Mouse (Mus musculus) limb, embryonic 11.5 days (tissue): ENCODE results near the gene Glmp. TPM values are rescaled to one million over a fixed set of nuclear protein-coding genes. Genes with fewer than 3 reads are reported as not detected.
A peak's percentile ranks its signal among the peaks of the same experiment; 100 is the strongest.
"Not testable (repeated sequence)": the region's sequence is repeated elsewhere in the genome, so short reads cannot be mapped to it uniquely, and the experiment has no call there.

Source experiments
- ATAC-seq: fragments of 200-750 bp; cut with Nextera tagmentation; 2 replicates; pipeline ENCODE4 v1.8.0; 2017; ENCODE audit warnings: low read depth; ENCODE audit not compliant: insufficient number of reproducible peaks, low FRiP score, low TSS enrichment
- DNase-seq: peaks from one replicate; pipeline ENCODE4 v3.0.0-alpha.2; 2015; ENCODE audit warnings: low spot score
- H3K27ac ChIP-seq: fragments of 300-500 bp; sonication (generic); replicated peaks from 2 replicates; pipeline ENCODE4 v1.5.1; 2014; ENCODE audit warnings: low read depth, mild to moderate bottlenecking, low read length
- H3K27me3 ChIP-seq: fragments of 300-500 bp; sonication (generic); 2 replicates; pipeline ENCODE4 v1.6.1; 2014; ENCODE audit warnings: mild to moderate bottlenecking, low read length, mixed read lengths; ENCODE audit not compliant: control insufficient read depth, insufficient read depth
- H3K36me3 ChIP-seq: fragments of 300-500 bp; sonication (generic); 2 replicates; pipeline ENCODE4 v1.6.1; 2014; ENCODE audit warnings: mild to moderate bottlenecking, low read length, moderate library complexity, mixed read lengths; ENCODE audit not compliant: control insufficient read depth, insufficient read depth
- H3K4me1 ChIP-seq: fragments of 300-500 bp; sonication (generic); 2 replicates; pipeline ENCODE4 v1.6.1; 2014; ENCODE audit warnings: low read length, mixed read lengths; ENCODE audit not compliant: control insufficient read depth, insufficient read depth
- H3K4me2 ChIP-seq: fragments of 300-500 bp; sonication (generic); 2 replicates; pipeline ENCODE4 v1.6.1; 2014; ENCODE audit warnings: low read depth, mild to moderate bottlenecking, moderate library complexity; ENCODE audit not compliant: severe bottlenecking
- H3K4me3 ChIP-seq: fragments of 300-500 bp; sonication (generic); 2 replicates; pipeline ENCODE4 v1.5.1; 2014; ENCODE audit warnings: low read depth, low read length
- H3K9ac ChIP-seq: fragments of 300-500 bp; sonication (generic); 2 replicates; pipeline ENCODE4 v1.6.1; 2014; ENCODE audit warnings: mild to moderate bottlenecking, low read length
- H3K9me3 ChIP-seq: fragments of 300-500 bp; sonication (generic); 2 replicates; pipeline ENCODE4 v1.6.1; 2016; ENCODE audit warnings: low read length; ENCODE audit not compliant: control insufficient read depth
- WGBS: fragments of 180-500 bp; shearing (Covaris S2); extraction: QIAGEN DNeasy Blood & Tissue Kit; methylation state at CpG from one replicate; pipeline ENCODE4 v1.1.7; 2014; 5-methylcytosine and 5-hydroxymethylcytosine counted together
- polyA plus RNA-seq: library from polyadenylated mRNA; unstranded; fragments of >200 nt; fragmentation: Nextera tagmentation; extraction: Ambion mirVana; gene quantifications from 2 replicates; pipeline ENCODE4 v1.2.1, GENCODE M21; 2014

The Glmp gene
- polyA plus RNA-seq, 1 experiment from 2014 or later: 100 TPM

- Histone ChIP-seq H3K27ac (0 out of 2 replicates have a peak overlapping the region, but pooled peaks have one; percentile 12), H3K27me3 (peaks cover 16% of the 10 kb centered on the region), H3K4me3 (no peak overlapping the region), H3K9me3 (no peaks in the 10 kb centered on the region), H3K36me3 (peaks cover 20% of the 10 kb centered on the region), H3K4me2 (no peak overlapping the region), H3K4me1 (peaks cover 5% of the 10 kb centered on the region; the same call in 1 of the 2 replicates), H3K9ac (no peak overlapping the region)
- no peak for DNase-seq
- ATAC-seq: no peak
- WGBS: 58% methylated on average over 4 of the region's 4 CpGs
Observed at GRCm38 (mm10) chr3:88363700-88364099, 38.9 kb downstream of the Glmp start.

DNA sequence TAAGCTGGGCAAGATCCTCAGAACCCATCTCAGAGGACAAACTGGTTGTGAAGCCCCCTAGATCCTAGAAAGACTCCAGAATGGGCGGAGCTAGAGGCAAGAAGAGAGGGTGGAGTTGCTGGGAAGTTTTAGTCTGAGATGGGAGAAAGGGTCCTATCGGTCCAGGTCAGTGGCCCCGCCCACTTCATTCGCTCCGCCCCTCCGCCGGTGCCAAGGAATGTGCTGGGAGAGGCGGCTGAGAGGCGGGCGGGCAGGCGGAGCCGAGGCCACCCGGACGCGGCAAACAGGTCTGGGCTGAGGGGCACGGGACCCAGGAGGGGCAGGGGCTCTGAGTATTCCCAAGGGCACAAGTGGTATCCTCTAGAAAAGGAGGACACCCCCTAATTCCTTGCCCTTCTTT lies 39.5 kb downstream of the Glmp start, which contains the start of gene Paqr6:
Gene Paqr6 (plus strand): TSS at position 248 of the 400 bp plus-strand sequence.
- Histone ChIP-seq H3K36me3 (peaks cover 15% of the 10 kb centered on the region), H3K27ac (0 out of 2 replicates have a peak within 1 kb of the TSS, but pooled peaks have one; percentile 12), H3K4me2 (peak within 1 kb of the TSS; percentile 15; the same call in 1 of the 2 replicates), H3K4me1 (peaks cover 5% of the 10 kb centered on the region; the same call in 1 of the 2 replicates), H3K27me3 (peaks cover 16% of the 10 kb centered on the region), H3K9me3 (no peaks in the 10 kb centered on the region), H3K9ac (no peak within 1 kb of the TSS), H3K4me3 (0 out of 2 replicates have a peak within 1 kb of the TSS, but pooled peaks have one; percentile 3)
- ATAC-seq (no peak), DNase-seq (peak; percentile 72)
- 1% methylated on average over 16 of the region's 16 CpGs for WGBS

GRCm38 (mm10) chr3:88365705-88366361 lies 41.0 kb downstream of the Glmp start:
- H3K27me3 ChIP-seq: peaks cover 16% of the 10 kb centered on the region
- H3K4me3 ChIP-seq: no peak overlapping the region
- 30% methylated on average over 34 of the region's 34 CpGs for WGBS
- DNase-seq (peak; percentile 29), ATAC-seq (no peak)
- H3K9ac ChIP-seq: no peak overlapping the region
- H3K36me3 ChIP-seq: peaks cover 5% of the 10 kb centered on the region
- no peak overlapping the region for H3K27ac ChIP-seq
- H3K4me1 ChIP-seq: peaks cover 5% of the 10 kb centered on the region; the same call in 1 of the 2 replicates
- H3K9me3 ChIP-seq: no peaks in the 10 kb centered on the region
- H3K4me2 ChIP-seq: no peak overlapping the region

- not testable (repeated sequence) for H3K36me3 ChIP-seq, H3K27ac ChIP-seq, H3K9me3 ChIP-seq, H3K9ac ChIP-seq, H3K4me3 ChIP-seq, H3K4me1 ChIP-seq
- Histone ChIP-seq H3K4me2 (0 out of 2 replicates have a peak overlapping the region, but pooled peaks have one; percentile 10), H3K27me3 (peaks cover 16% of the 10 kb centered on the region)
- peak; percentile 62; the same call in 1 of the 2 replicates for ATAC-seq
- 4% methylated on average over 14 of the region's 22 CpGs for WGBS
- DNase-seq: peak; percentile 45
Observed at GRCm38 (mm10) chr3:88366830-88367428, 42.1 kb downstream of the Glmp start.

DNA sequence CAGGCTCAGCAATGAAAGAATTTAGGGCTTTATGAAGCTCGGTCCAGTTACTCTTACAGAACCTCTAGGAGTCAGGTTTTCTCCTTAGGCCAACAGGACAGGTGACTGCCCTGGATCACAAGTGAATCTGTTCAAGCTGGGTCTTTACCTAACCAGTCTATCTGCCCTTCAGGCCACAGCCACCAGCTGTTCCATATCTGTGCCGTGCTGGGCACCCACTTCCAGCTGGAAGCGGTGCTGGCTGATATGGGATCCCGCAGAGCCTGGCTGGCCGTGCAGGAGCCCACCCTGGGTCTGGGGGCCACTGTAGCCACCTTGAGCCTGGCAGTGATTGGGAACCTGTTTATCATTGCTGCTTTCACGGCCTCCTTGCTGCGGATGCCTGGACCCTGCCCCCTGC lies 42.7 kb downstream of the Glmp start:
- WGBS: 55% methylated on average over 3 of the region's 7 CpGs
- H3K27me3 ChIP-seq: peaks cover 16% of the 10 kb centered on the region
- not testable (repeated sequence) for H3K27ac ChIP-seq, H3K9me3 ChIP-seq, H3K9ac ChIP-seq, DNase-seq, H3K4me2 ChIP-seq, H3K4me3 ChIP-seq, ATAC-seq, H3K36me3 ChIP-seq, H3K4me1 ChIP-seq

- H3K4me3 ChIP-seq, H3K36me3 ChIP-seq, DNase-seq, H3K9me3 ChIP-seq, H3K4me2 ChIP-seq, H3K9ac ChIP-seq, H3K4me1 ChIP-seq, ATAC-seq, H3K27ac ChIP-seq: not testable (repeated sequence)
- H3K27me3 ChIP-seq: peaks cover 16% of the 10 kb centered on the region
- WGBS: 87% methylated on average over 7 of the region's 7 CpGs
Observed at GRCm38 (mm10) chr3:88368511-88368910, 43.7 kb downstream of the Glmp start.

DNA sequence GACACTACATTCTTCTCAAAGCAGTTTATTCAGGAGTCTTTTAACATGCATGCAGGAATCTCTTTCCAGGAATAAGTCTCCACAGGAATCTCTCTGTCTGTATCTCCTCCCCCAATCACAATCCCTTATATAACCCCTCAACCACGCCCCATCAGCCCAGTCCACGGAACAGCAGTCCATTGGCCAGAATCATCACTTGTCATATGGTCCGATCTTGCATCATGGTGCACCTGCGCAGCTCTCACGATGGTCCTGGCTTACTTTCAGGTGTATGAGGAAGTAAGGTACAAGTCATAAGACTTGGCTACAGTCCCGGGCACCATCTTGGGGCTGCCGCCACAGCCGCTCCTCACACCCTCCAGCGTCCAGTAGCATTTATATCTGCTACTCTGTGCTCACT lies 47.8 kb downstream of the Glmp start, which contains the start of gene Bglap3:
Gene Bglap3 (minus strand): TSS at position 101 of the 400 bp plus-strand sequence.
- not testable (repeated sequence) for H3K4me3 ChIP-seq, H3K9ac ChIP-seq, ATAC-seq, H3K9me3 ChIP-seq, H3K4me2 ChIP-seq, H3K27ac ChIP-seq, H3K36me3 ChIP-seq, H3K4me1 ChIP-seq, H3K27me3 ChIP-seq, DNase-seq
- 93% methylated on average over 9 of the region's 9 CpGs for WGBS

DNA sequence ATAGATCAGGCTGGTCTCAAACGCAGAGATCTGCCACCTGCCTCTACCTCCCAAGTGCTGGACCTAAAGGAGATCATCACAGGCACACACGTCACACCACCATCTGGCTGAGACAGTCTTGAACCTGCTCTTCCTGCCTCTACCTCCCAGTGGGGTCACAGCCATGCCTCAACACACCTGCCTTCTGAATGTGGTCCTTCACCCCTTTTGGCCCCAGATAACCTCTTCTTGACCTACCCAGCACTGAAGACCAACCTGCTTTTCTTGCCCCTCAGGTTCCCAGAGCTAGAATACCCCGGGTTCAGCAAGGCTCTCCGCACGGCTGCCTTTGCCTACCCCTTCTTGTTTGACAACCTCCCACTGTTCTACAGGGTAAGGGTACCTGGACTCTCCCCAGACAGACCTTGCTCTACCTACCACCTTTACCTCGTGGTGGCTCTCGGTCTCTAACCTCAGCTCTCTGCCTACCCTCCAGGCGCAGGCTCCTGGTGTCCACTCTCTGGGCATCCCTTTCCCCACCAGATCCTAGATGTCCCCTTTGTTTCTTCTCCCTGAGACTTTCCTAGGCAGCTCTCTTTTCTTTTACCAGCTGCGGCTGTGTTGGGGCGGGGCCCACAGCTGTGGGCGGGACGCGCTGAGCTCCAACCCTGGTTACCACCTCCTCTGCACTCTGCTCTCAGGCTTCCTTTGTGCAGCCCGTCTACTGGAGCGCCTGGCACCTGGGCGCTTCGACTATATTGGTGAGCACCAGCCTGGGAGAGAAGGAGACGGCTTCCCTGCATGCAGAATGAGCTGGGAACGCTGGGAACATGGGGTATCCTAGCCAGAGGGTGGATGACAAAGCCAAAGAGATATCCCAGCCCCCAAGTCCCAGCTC lies 51.2 kb downstream of the Glmp start:
- H3K4me1 ChIP-seq, H3K27ac ChIP-seq: not testable (repeated sequence)
- 10% methylated on average over 16 of the region's 19 CpGs for WGBS

More for the DNA sequence above, 51.2 kb downstream of the Glmp start:
- not testable (repeated sequence) for H3K9me3 ChIP-seq, H3K4me3 ChIP-seq, H3K27me3 ChIP-seq, H3K36me3 ChIP-seq
- H3K4me2 ChIP-seq: peak overlapping the region; percentile 36; the same call in 1 of the 2 replicates
- peak overlapping the region; percentile 30; the same call in 1 of the 2 replicates for H3K9ac ChIP-seq
- ATAC-seq: peak; percentile 91
- DNase-seq: peak; percentile 71
